Mouse (Mus musculus): ENCODE measurements around the gene Smim7.

Gene Smim7

DNA sequence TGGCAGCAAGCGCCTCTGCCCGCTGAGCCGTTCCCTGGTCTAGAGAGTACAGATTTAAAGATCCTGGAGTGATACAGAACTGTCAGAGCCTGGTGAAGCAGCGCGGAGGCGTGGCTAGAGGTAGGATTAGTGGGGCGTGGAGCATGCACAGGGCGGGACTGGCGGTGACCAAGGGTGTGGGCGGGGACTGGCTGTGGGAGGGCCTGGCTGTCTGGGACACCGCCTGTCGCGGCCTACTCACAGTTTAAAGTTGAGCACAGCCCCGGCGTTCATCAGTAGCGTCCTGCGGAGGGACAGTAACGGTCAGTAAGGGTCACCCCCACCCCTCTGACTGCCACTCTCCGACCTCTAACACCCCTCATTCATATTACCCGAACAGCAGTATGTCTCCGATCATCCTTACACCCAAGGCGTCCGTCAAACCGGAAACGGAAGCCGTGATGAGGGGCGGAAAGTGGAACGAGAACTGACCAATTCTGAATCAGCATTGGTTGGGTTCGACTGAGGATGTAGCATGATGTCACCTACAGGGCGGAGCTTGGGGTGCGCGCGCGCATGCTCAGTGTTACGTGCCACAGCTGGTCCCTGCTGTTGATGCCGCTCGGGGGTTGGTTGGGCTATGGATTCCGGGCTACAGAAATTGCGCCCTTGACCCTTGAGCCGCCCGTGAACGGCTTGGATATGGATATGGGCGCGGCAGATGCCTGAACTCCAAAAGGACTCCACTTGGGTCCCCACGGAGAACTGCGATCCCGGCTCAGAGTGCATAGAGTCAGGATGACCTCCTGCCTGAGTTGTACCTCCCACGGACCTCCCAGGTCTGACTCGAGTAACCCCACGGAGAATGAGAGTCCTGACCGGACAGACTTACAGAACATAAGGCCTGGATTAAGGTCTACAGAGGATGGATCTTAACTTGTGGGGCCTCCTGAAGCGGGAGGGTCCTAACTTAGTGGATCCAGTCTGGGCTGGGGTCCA is at the start of gene Smim7:
Gene Smim7 (minus strand): TSS at position 456 of the 978 bp plus-strand sequence.
- DNase-seq: peak; percentile 98

- DNase-seq: peak; percentile 46
Measured at GRCm38 (mm10) chr8:72590198-72590597, 19.3 kb upstream of the Smim7 start.

DNA sequence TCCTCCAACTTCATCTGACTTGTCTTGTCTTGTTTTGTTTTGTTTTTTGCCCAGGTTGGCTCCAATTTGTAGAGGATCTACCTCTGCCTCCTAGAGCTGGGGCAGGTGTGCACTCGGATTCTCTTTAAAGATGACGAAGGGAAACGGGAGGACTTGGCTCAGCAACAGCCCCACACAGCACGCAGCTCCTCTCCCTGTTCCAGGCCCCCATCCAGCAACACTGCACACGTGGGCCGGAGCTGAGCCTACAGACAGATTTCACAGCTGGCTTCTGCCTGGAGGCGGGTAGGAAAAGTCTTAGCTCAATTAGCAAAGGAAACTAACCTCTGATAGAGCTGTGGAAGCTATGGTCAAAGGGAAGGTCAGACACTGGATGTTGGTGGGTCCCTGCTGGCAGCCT is 18.4 kb upstream of the Smim7 start:
- DNase-seq: no peak

GRCm38 (mm10) chr8:72588865-72589264 is 18.0 kb upstream of the Smim7 start:
- DNase-seq: no peak

DNA sequence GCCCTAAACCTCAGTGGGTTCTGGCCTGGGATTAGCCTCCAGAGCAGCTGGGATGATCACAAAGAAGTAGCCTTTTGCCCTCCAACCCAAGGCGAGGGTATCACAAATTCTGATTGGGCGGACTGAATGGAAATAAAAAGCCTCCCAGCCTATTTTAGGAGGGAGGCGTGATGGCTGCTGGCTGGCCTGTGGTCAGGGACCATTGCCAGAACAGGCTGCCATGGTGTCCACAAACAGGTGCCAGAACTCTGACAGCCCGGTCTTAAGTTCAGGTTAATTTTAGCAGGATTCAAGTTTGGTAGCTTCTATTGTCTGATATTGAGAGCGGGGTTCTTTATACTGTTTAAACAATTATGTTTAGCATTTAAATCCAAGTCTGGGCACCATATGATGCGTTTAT is 16.9 kb upstream of the Smim7 start:
- DNase-seq: no peak

GRCm38 (mm10) chr8:72584390-72584789 is 13.5 kb upstream of the Smim7 start:
- DNase-seq: no peak

DNA sequence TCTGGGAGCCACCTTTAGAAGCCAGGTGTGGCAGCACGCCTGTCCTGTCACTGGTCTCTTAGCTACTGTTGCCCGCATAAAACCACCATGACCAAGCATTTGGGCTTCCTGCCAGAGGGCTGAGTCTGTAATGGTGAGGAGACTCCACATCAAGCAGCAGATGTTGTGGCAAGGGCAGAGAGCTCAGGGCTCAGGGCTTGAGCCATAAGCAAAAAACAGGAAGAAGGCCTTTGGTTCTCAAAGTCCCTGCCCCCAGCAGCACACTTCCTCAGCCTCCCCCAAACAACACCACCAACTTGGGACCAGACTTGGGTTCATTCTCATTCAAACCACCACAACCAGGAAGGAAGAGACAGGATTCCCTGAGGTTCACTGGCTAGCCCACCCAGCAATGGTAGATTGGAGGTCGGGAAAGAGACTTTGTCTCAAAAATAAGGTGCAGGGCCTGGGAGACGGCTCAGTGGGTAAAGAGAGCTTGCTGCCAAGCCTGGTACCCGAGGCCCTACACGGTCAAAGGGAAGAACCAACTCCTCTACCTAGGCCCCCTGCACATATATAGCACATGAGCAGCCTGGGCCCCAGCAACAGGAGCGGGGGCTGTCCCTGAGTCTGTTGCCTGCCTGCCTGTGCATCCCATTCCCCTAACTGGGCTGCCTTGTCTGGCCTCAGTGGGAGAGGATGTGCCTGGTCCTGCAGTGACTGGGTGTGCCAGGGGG is 12.3 kb upstream of the Smim7 start:
- DNase-seq: peak; percentile 19

- no peak for DNase-seq
Measured at GRCm38 (mm10) chr8:72579374-72579773, 8.5 kb upstream of the Smim7 start.

GRCm38 (mm10) chr8:72577941-72578340 is 7.1 kb upstream of the Smim7 start:
- no peak for DNase-seq

GRCm38 (mm10) chr8:72577266-72577665 is 6.4 kb upstream of the Smim7 start:
- DNase-seq: no peak

DNA sequence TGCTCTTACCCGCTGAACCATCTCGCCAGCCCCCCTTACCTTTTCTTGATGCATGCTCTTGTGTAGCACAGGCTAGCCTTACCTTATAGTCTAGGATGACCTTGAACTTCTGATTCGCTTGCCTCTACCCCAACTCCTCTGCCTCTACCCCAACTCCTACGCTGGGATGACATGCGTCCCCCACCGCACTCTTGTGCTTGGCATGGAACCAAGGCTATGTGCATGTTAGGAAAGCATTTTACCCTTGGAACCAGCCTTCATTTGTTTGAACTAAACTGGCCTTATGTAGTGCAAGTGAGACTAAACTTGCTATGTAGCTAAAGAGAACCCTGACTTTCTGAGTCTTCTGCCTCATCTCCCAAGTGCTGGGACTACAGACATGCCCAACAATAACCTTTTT is 5.0 kb upstream of the Smim7 start:
- no peak for DNase-seq

- DNase-seq: no peak
Measured at GRCm38 (mm10) chr8:72573450-72573849, 2.6 kb upstream of the Smim7 start.

- no peak for DNase-seq
Measured at GRCm38 (mm10) chr8:72572507-72572906, 1.6 kb upstream of the Smim7 start.

GRCm38 (mm10) chr8:72571611-72572473 is 954 bp upstream of the Smim7 start, which contains the start of gene Tmem38a:
Gene Tmem38a (plus strand): TSS chr8:72572055.
- DNase-seq: peak; percentile 86

DNA sequence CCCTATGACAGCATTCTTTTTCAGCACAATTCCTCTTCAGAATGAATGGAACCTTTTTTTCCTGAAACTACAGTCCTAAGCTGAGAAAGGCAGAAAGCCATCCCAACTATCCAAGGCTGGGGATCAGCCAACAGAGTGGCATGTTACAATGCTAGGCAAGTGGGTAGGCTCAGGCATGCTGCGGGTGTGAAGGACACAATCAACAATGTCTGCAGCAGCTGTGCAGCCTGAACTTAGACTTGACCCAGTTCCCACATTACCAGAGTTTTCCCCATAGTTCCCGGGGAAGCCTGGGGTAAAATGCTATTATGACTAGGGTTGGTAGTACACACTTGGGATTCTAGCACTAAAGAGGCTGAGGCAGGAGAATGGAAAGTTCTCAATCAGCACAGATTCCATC is 4.9 kb downstream of the Smim7 start:
- DNase-seq: no peak

GRCm38 (mm10) chr8:72561111-72561689 is 9.7 kb downstream of the Smim7 start:
- no peak for DNase-seq

DNA sequence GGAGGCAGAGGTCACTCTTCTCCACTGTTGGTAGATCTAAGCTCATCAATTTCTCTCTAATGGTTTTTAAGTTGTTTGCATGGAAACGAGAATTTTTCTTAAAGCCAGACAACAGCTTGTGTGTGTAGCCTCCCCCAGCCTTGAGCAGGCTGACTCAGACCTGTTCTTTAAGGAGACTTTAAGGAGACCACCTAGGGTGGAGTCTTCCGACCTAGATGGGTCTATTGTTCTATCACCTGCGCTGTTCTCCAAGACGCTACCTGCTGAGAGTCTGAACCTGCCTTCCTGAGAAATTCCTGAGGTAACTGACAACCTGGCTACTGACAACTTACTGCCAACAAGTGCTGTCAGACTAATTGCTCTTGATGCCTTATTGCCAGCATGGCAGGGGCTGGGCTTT is 15.1 kb downstream of the Smim7 start:
- no peak for DNase-seq

DNA sequence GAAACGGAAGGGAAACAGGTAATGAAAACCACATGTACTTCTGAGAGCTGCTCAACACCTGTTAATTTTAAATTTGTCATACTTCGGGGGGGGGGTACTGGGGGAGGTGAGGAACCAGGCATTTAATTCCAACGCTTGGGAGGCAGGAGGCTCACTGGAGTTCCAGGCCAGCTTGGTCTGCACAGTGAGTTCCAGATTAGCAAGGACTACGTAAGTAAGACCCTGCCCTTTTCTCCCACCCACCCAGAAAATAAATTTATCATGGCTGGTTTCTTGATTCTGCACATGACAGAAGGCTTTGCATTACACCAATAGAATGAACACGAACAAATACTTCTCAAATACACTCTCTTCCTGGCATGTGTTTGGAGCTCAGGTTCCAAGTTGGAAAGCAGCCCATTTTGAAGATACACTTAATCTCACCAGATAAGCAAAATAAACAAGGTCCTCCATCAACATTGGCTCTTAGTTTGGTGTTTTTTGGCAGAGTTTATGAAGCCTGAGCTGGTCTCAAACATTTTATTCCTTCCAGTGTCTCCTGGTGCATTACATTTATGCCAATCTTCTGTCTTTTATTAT is 21.5 kb downstream of the Smim7 start:
- no peak for DNase-seq

GRCm38 (mm10) chr8:72548644-72549313 is 22.1 kb downstream of the Smim7 start:
- DNase-seq: no peak

GRCm38 (mm10) chr8:72547802-72548643 is 22.9 kb downstream of the Smim7 start, which contains the start of gene Med26:
Gene Med26 (minus strand): TSS chr8:72548270.
- DNase-seq: peak; percentile 97
